Mouse (Mus musculus) liver, embryonic 13.5 days (tissue): ENCODE data around the gene Rnf10. TPM values are rescaled to one million over a fixed set of nuclear protein-coding genes. Genes with fewer than 3 reads are reported as not detected.

Experiments
- ATAC-seq: fragments of 200-750 bp; cut with Nextera tagmentation; 2 replicates; pipeline ENCODE4 v1.8.0; 2017; ENCODE audit warnings: low read depth, mild to moderate bottlenecking, moderate number of reproducible peaks, moderate library complexity
- DNase-seq: peaks from one replicate; pipeline ENCODE4 v3.0.0; 2022
- H3K27ac ChIP-seq: fragments of 300-500 bp; sonication (generic); 2 replicates; pipeline ENCODE4 v1.5.1; 2015; ENCODE audit warnings: moderate library complexity, mild to moderate bottlenecking, inconsistent platforms
- H3K27me3 ChIP-seq: fragments of 300-500 bp; sonication (generic); 2 replicates; pipeline ENCODE4 v1.6.1; 2015; ENCODE audit warnings: mild to moderate bottlenecking, inconsistent platforms
- H3K36me3 ChIP-seq: fragments of 300-500 bp; sonication (generic); 2 replicates; pipeline ENCODE4 v1.6.1; 2015; ENCODE audit warnings: mild to moderate bottlenecking, inconsistent platforms
- H3K4me1 ChIP-seq: fragments of 300-500 bp; sonication (generic); replicated peaks from 2 replicates; pipeline ENCODE4 v1.6.1; 2015; ENCODE audit warnings: inconsistent platforms
- H3K4me2 ChIP-seq: fragments of 300-500 bp; sonication (generic); 2 replicates; pipeline ENCODE4 v1.6.1; 2015; ENCODE audit warnings: inconsistent platforms, mild to moderate bottlenecking, moderate library complexity
- H3K4me3 ChIP-seq: fragments of 300-500 bp; sonication (generic); replicated peaks from 2 replicates; pipeline ENCODE4 v1.5.1; 2015; ENCODE audit warnings: mild to moderate bottlenecking, inconsistent platforms
- H3K9ac ChIP-seq: fragments of 300-500 bp; sonication (generic); 2 replicates; pipeline ENCODE4 v1.6.1; 2015; ENCODE audit warnings: mild to moderate bottlenecking, inconsistent platforms
- H3K9me3 ChIP-seq: fragments of 300-500 bp; sonication (generic); replicated peaks from 2 replicates; pipeline ENCODE4 v1.6.1; 2016; ENCODE audit warnings: inconsistent platforms
- WGBS: fragments of 180-500 bp; shearing (Covaris S2); methylation state at CpG from one replicate; pipeline ENCODE4 v1.1.7; 2015; ENCODE audit not compliant: insufficient replicate concordance; 5-methylcytosine and 5-hydroxymethylcytosine counted together
- polyA plus RNA-seq: library from polyadenylated mRNA; unstranded; fragments of >200 nt; fragmentation: Nextera tagmentation; extraction: Ambion mirVana; gene quantifications from 2 replicates; pipeline ENCODE4 v1.2.1, GENCODE M21; 2015

Gene Rnf10
- polyA plus RNA-seq, 1 experiment from 2014 or later, result 122 TPM

- WGBS, result 76% methylated on average over 1 of the region's 1 CpGs
- H3K9me3 ChIP-seq, result no peaks in the 10 kb centered on the region
- peaks cover 81% of the 10 kb centered on the region for H3K4me1 ChIP-seq
- no peaks in the 10 kb centered on the region for H3K27me3 ChIP-seq
- ATAC-seq (no peak), DNase-seq (no peak)
- H3K4me2 ChIP-seq, result no peak overlapping the region
- peaks cover 88% of the 10 kb centered on the region for H3K36me3 ChIP-seq
- H3K9ac ChIP-seq, result no peak overlapping the region
- no peak overlapping the region for H3K27ac ChIP-seq
- H3K4me3 ChIP-seq, result no peak overlapping the region
These were observed 10.8 kb downstream of the Rnf10 start for GRCm38 (mm10) chr5:115261880-115262279.

GRCm38 (mm10) chr5:115261141-115261540 lies 11.6 kb downstream of the Rnf10 start:
- Histone ChIP-seq H3K4me3 (no peak overlapping the region), H3K27ac (peak overlapping the region; percentile 52; the same call in 1 of the 2 replicates), H3K4me2 (peak overlapping the region; percentile 26; the same call in 1 of the 2 replicates), H3K36me3 (peaks cover 92% of the 10 kb centered on the region), H3K4me1 (peaks cover 80% of the 10 kb centered on the region), H3K9me3 (no peaks in the 10 kb centered on the region), H3K27me3 (no peaks in the 10 kb centered on the region), H3K9ac (peak overlapping the region; percentile 55; the same call in 1 of the 2 replicates)
- no peak for DNase-seq
- 87% methylated on average over 8 of the region's 8 CpGs for WGBS
- no peak for ATAC-seq

DNA sequence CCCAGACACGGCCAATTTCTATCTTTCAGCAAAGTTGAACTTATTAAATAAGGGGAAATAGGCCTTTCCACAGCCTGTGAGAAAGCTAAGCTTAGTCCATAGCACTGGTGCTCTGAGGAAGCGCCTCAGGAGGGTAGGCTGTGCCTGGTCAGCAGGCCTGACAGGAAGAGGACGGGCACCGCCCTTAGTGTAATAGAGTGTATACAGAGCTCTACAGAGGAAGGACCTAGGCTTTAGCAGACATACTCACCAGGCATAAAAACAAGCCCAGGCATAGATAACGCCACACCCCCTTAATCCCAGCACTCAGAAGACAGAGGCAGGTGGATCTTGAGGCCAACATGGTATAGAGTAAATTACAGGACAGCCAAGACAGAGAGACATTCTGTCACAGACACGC lies 12.3 kb downstream of the Rnf10 start:
- no peaks in the 10 kb centered on the region for H3K27me3 ChIP-seq
- H3K4me2 ChIP-seq, result peak overlapping the region; percentile 26; the same call in 1 of the 2 replicates
- H3K36me3 ChIP-seq, result peaks cover 93% of the 10 kb centered on the region
- H3K4me1 ChIP-seq, result peaks cover 80% of the 10 kb centered on the region
- no peaks in the 10 kb centered on the region for H3K9me3 ChIP-seq
- peak overlapping the region; percentile 52 for H3K27ac ChIP-seq
- peak; percentile 33 for DNase-seq
- 78% methylated on average over 6 of the region's 6 CpGs for WGBS
- no peak overlapping the region for H3K4me3 ChIP-seq
- ATAC-seq, result peak; percentile 84
- H3K9ac ChIP-seq, result peak overlapping the region; percentile 55; the same call in 1 of the 2 replicates

- Histone ChIP-seq H3K27ac (no peak overlapping the region), H3K36me3 (peaks cover 72% of the 10 kb centered on the region), H3K4me2 (no peak overlapping the region), H3K27me3 (no peaks in the 10 kb centered on the region), H3K4me1 (peaks cover 48% of the 10 kb centered on the region), H3K9ac (0 out of 2 replicates have a peak overlapping the region, but pooled peaks have one; percentile 3), H3K4me3 (no peak overlapping the region), H3K9me3 (no peaks in the 10 kb centered on the region)
- no peak for ATAC-seq
- DNase-seq, result no peak
- 92% methylated on average over 10 of the region's 10 CpGs for WGBS
These were observed 15.7 kb downstream of the Rnf10 start for GRCm38 (mm10) chr5:115256909-115257546.

- ATAC-seq (no peak), DNase-seq (no peak)
- Histone ChIP-seq H3K4me3 (no peak overlapping the region), H3K4me2 (no peak overlapping the region), H3K27me3 (no peaks in the 10 kb centered on the region), H3K4me1 (peaks cover 35% of the 10 kb centered on the region), H3K36me3 (peaks cover 74% of the 10 kb centered on the region), H3K9ac (no peak overlapping the region), H3K9me3 (no peaks in the 10 kb centered on the region), H3K27ac (no peak overlapping the region)
- WGBS, result 94% methylated on average over 1 of the region's 1 CpGs
These were observed 17.2 kb downstream of the Rnf10 start for GRCm38 (mm10) chr5:115255472-115255871.

DNA sequence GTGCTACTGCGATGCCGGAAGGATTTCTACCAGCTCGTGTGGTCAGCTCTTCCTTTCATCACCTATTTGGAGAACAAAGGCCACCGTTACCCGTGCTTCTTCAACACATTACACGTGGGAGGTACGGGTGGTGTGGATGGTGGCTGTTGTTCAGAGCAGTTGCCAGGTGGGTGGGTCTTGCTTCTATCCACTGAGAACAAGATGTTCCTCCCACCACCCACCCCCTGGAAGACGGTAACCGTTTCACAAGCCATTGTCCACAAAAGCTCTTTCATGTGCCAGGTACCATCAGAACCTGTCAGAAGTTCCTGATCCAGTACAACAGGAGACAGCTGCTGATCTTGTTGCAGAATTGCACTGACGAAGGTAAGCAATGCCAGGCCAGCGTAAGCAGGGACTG lies 32.5 kb downstream of the Rnf10 start:
- Histone ChIP-seq H3K4me1 (peaks cover 32% of the 10 kb centered on the region), H3K9ac (no peak overlapping the region), H3K4me2 (0 out of 2 replicates have a peak overlapping the region, but pooled peaks have one; percentile 95), H3K36me3 (peaks cover 57% of the 10 kb centered on the region), H3K27ac (no peak overlapping the region), H3K4me3 (no peak overlapping the region), H3K9me3 (no peaks in the 10 kb centered on the region), H3K27me3 (peaks cover 6% of the 10 kb centered on the region)
- DNase-seq (no peak), ATAC-seq (no peak)
- WGBS, result 93% methylated on average over 11 of the region's 11 CpGs

- Histone ChIP-seq H3K4me3 (peak overlapping the region; percentile 89), H3K9ac (peak overlapping the region; percentile 90), H3K4me2 (peak overlapping the region; percentile 95), H3K4me1 (peaks cover 37% of the 10 kb centered on the region), H3K9me3 (no peaks in the 10 kb centered on the region), H3K36me3 (peaks cover 42% of the 10 kb centered on the region), H3K27me3 (peaks cover 19% of the 10 kb centered on the region), H3K27ac (peak overlapping the region; percentile 80)
- DNase-seq, result no peak
- ATAC-seq, result no peak
- 6% methylated on average over 11 of the region's 11 CpGs for WGBS
These were observed 33.9 kb downstream of the Rnf10 start for GRCm38 (mm10) chr5:115238729-115239195.

- DNase-seq (peak; percentile 91), ATAC-seq (peak; percentile 89)
- H3K36me3 ChIP-seq, result peaks cover 35% of the 10 kb centered on the region
- H3K4me1 ChIP-seq, result peaks cover 37% of the 10 kb centered on the region
- H3K4me2 ChIP-seq, result peak overlapping the region; percentile 95
- H3K4me3 ChIP-seq, result peak overlapping the region; percentile 89
- no peaks in the 10 kb centered on the region for H3K9me3 ChIP-seq
- peak overlapping the region; percentile 80 for H3K27ac ChIP-seq
- WGBS, result under 1% methylated on average over 88 of the region's 88 CpGs
- peaks cover 26% of the 10 kb centered on the region for H3K27me3 ChIP-seq
- peak overlapping the region; percentile 90 for H3K9ac ChIP-seq
These were observed 34.6 kb downstream of the Rnf10 start for GRCm38 (mm10) chr5:115237803-115238728.

DNA sequence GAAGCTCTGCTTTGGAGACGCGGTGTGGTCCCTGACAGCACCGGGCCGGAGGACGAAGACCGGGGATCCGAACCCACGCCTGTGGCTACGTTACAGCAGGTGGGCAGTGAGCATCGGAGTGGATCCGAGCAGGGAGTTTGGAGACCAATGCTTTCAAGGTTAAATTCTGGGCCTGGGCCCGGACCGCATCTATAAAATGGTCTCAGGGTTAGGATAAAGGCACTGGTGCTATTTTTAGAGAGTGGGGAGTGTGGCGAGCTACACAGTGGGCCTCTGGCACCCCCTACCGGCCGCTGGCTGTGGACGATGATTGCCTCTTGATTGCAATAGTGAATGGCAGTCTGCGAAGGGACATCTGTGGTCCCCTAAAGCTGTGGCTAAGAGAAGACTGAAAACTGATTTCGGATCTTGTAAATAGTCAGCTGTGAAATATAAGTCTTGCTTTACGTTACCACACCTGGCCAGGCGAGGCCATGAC lies 36.9 kb downstream of the Rnf10 start, which contains the start of gene Pop5:
Pop5 (plus strand) TSS at position 51 of the 478 bp plus-strand sequence.
- Histone ChIP-seq H3K4me3 (peak within 1 kb of the TSS; percentile 63), H3K9me3 (no peaks in the 10 kb centered on the region), H3K36me3 (peaks cover 13% of the 10 kb centered on the region), H3K4me2 (peak within 1 kb of the TSS; percentile 90), H3K9ac (peak within 1 kb of the TSS; percentile 74), H3K27ac (no peak within 1 kb of the TSS), H3K27me3 (peaks cover 47% of the 10 kb centered on the region), H3K4me1 (peaks cover 37% of the 10 kb centered on the region)
- WGBS, result 1% methylated on average over 21 of the region's 21 CpGs
- ATAC-seq, result peak; percentile 39
- peak; percentile 78 for DNase-seq

- H3K4me3 ChIP-seq, result peak overlapping the region; percentile 63
- H3K9ac ChIP-seq, result peak overlapping the region; percentile 74
- 2% methylated on average over 45 of the region's 45 CpGs for WGBS
- DNase-seq, result peak; percentile 20
- H3K9me3 ChIP-seq, result no peaks in the 10 kb centered on the region
- H3K36me3 ChIP-seq, result peaks cover 8% of the 10 kb centered on the region
- H3K4me1 ChIP-seq, result peaks cover 37% of the 10 kb centered on the region
- peaks cover 49% of the 10 kb centered on the region for H3K27me3 ChIP-seq
- H3K4me2 ChIP-seq, result peak overlapping the region; percentile 90
- no peak overlapping the region for H3K27ac ChIP-seq
- no peak for ATAC-seq
These were observed 37.4 kb downstream of the Rnf10 start for GRCm38 (mm10) chr5:115235323-115235771.

GRCm38 (mm10) chr5:115234519-115234918 lies 38.2 kb downstream of the Rnf10 start:
- DNase-seq, result no peak
- H3K4me2 ChIP-seq, result peak overlapping the region; percentile 90; the same call in 1 of the 2 replicates

More at GRCm38 (mm10) chr5:115234519-115234918, 38.2 kb downstream of the Rnf10 start:
- 81% methylated on average over 6 of the region's 6 CpGs for WGBS
- Histone ChIP-seq H3K9ac (no peak overlapping the region), H3K27me3 (peaks cover 49% of the 10 kb centered on the region), H3K36me3 (no peaks in the 10 kb centered on the region), H3K4me1 (peaks cover 31% of the 10 kb centered on the region), H3K4me3 (no peak overlapping the region), H3K9me3 (no peaks in the 10 kb centered on the region), H3K27ac (no peak overlapping the region)
- ATAC-seq, result no peak
